Mouse (Mus musculus) megakaryocyte, embryonic 14.5 days (primary cell): Measurements from ENCODE around the gene Cracr2b.

Experiments
- FLI1 ChIP-seq: IDR thresholded peaks from 2 replicates; pipeline ENCODE4 v1.6.1; 2012; ENCODE audit warnings: low read length, inconsistent platforms, mixed read lengths
- GATA1 ChIP-seq: IDR thresholded peaks from 3 replicates; pipeline ENCODE4 v1.6.1; 2012; ENCODE audit warnings: mixed read lengths, low read length, inconsistent platforms, borderline replicate concordance

GRCm38 (mm10) chr7:141443828-141444237 is 17.1 kb upstream of the Cracr2b start, which contains the start of gene Pidd1:
- TF ChIP-seq GATA1, result no peak
- TF ChIP-seq FLI1, result no peak; the same call in 1 of the 2 replicates
